Mouse (Mus musculus) hindbrain, embryonic 11.5 days (tissue): ENCODE results near the gene Ttc21b. TPM values are rescaled to one million over a fixed set of nuclear protein-coding genes. Genes with fewer than 3 reads are reported as not detected.
"Not testable (repeated sequence)": the region's sequence is repeated elsewhere in the genome, so short reads cannot be mapped to it uniquely, and the experiment has no call there.

Source experiments
- ATAC-seq: fragments of 200-750 bp; cut with Nextera tagmentation; 2 replicates; pipeline ENCODE4 v1.8.0; 2017; ENCODE audit warnings: mild to moderate bottlenecking, moderate TSS enrichment, moderate library complexity; ENCODE audit not compliant: low FRiP score
- DNase-seq: peaks from one replicate; pipeline ENCODE4 v3.0.0-alpha.2; 2015; ENCODE audit warnings: low spot score
- H3K27ac ChIP-seq: fragments of 300-500 bp; sonication (generic); 2 replicates; pipeline ENCODE4 v1.5.1; 2014; ENCODE audit warnings: mild to moderate bottlenecking, low read depth, low read length
- H3K27me3 ChIP-seq: fragments of 300-500 bp; sonication (generic); 2 replicates; pipeline ENCODE4 v1.6.1; 2014; ENCODE audit warnings: mild to moderate bottlenecking, low read length, moderate library complexity, mixed read lengths; ENCODE audit not compliant: control insufficient read depth, insufficient read depth
- H3K36me3 ChIP-seq: fragments of 300-500 bp; sonication (generic); 2 replicates; pipeline ENCODE4 v1.6.1; 2014; ENCODE audit warnings: mild to moderate bottlenecking, low read length, moderate library complexity, mixed read lengths; ENCODE audit not compliant: control insufficient read depth, insufficient read depth
- H3K4me1 ChIP-seq: fragments of 300-500 bp; sonication (generic); replicated peaks from 2 replicates; pipeline ENCODE4 v1.6.1; 2014; ENCODE audit warnings: low read length, mixed read lengths; ENCODE audit not compliant: control insufficient read depth, insufficient read depth
- H3K4me2 ChIP-seq: fragments of 300-500 bp; sonication (generic); replicated peaks from 2 replicates; pipeline ENCODE4 v1.6.1; 2014; ENCODE audit warnings: mild to moderate bottlenecking, low read depth, low read length
- H3K4me3 ChIP-seq: fragments of 300-500 bp; sonication (generic); 2 replicates; pipeline ENCODE4 v1.5.1; 2014; ENCODE audit warnings: low read depth, low read length
- H3K9ac ChIP-seq: fragments of 300-500 bp; sonication (generic); 2 replicates; pipeline ENCODE4 v1.6.1; 2014; ENCODE audit warnings: low read depth, low read length
- H3K9me3 ChIP-seq: fragments of 300-500 bp; sonication (generic); 2 replicates; pipeline ENCODE4 v1.6.1; 2016; ENCODE audit warnings: low read length; ENCODE audit not compliant: control insufficient read depth
- WGBS: fragments of 180-500 bp; shearing (Covaris S2); extraction: QIAGEN DNeasy Blood & Tissue Kit; methylation state at CpG from one replicate; pipeline ENCODE4 v1.1.7; 2014; 5-methylcytosine and 5-hydroxymethylcytosine counted together
- polyA plus RNA-seq: library from polyadenylated mRNA; unstranded; fragments of >200 nt; fragmentation: Nextera tagmentation; extraction: Ambion mirVana; gene quantifications from 2 replicates; pipeline ENCODE4 v1.2.1, GENCODE M21; 2014

Gene Ttc21b
- polyA plus RNA-seq, 1 experiment from 2014 or later, result 17.4 TPM

GRCm38 (mm10) chr2:66204218-66204617, 52.2 kb downstream of the Ttc21b start:
- 94% methylated on average over 2 of the region's 2 CpGs for WGBS
- H3K36me3 ChIP-seq, result no peaks in the 10 kb centered on the region

DNA sequence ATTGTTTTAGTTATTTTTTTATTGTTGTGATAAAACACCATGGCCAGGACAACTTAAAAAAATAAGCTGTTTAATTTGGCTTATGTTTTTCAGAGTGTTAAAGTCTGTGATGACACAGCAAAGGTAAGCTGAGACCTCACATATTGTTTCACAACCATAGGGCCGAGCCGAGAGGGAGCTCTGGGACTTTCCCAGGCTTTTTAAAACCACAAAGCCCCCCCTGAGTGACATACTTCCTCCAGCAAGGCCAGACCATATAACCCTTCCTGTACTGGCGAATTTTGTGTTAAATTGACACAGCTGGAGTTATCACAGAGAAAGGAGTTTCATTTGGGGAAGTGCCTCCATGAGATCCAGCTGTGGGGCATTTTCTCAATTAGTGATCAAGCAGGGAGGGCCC, 56.2 kb downstream of the Ttc21b start:
- Histone ChIP-seq H3K27me3 (no peaks in the 10 kb centered on the region), H3K36me3 (no peaks in the 10 kb centered on the region), H3K9me3 (no peaks in the 10 kb centered on the region), H3K4me2 (no peak overlapping the region), H3K4me1 (no peaks in the 10 kb centered on the region), H3K27ac (no peak overlapping the region), H3K4me3 (no peak overlapping the region), H3K9ac (no peak overlapping the region)
- DNase-seq, result no peak
- no peak for ATAC-seq
- 47% methylated on average over 3 of the region's 3 CpGs for WGBS

More at GRCm38 (mm10) chr2:66204218-66204617, 52.2 kb downstream of the Ttc21b start:
- Histone ChIP-seq H3K4me1 (no peaks in the 10 kb centered on the region), H3K9me3 (no peaks in the 10 kb centered on the region), H3K4me3 (no peak overlapping the region), H3K27ac (no peak overlapping the region), H3K4me2 (no peak overlapping the region), H3K27me3 (no peaks in the 10 kb centered on the region), H3K9ac (no peak overlapping the region)
- ATAC-seq (no peak), DNase-seq (no peak)

- no peak overlapping the region for H3K4me3 ChIP-seq
- ATAC-seq, result no peak
- no peaks in the 10 kb centered on the region for H3K9me3 ChIP-seq
- DNase-seq, result no peak
- no peaks in the 10 kb centered on the region for H3K27me3 ChIP-seq
- no peak overlapping the region for H3K4me2 ChIP-seq
- no peaks in the 10 kb centered on the region for H3K4me1 ChIP-seq
- H3K36me3 ChIP-seq, result no peaks in the 10 kb centered on the region
- no peak overlapping the region for H3K9ac ChIP-seq
- WGBS, result 86% methylated on average over 13 of the region's 13 CpGs
- no peak overlapping the region for H3K27ac ChIP-seq
These were observed 64.7 kb downstream of the Ttc21b start for GRCm38 (mm10) chr2:66191691-66192100.

DNA sequence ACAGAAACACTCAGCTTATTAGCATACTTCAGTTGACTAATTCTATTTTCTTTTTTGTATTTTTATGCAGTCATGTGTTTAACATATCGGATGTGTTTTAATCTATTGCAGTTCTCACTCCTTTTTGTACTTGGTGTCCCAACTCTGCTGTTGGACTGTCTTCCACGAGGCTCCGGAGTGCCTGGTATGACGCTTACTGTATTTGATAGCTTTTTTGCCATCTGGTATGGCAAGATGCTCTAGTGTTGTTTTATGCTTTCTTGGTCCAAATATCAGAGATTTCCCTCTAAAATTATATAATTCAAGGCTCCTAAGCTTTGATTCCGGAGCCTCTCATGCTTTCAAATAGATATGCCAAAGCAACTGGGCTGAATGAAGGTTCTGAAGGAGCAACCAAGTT, 66.3 kb downstream of the Ttc21b start:
- no peaks in the 10 kb centered on the region for H3K27me3 ChIP-seq
- no peaks in the 10 kb centered on the region for H3K4me1 ChIP-seq
- no peak overlapping the region for H3K4me3 ChIP-seq
- no peak for ATAC-seq
- 92% methylated on average over 5 of the region's 5 CpGs for WGBS
- DNase-seq, result no peak
- no peak overlapping the region for H3K27ac ChIP-seq
- no peak overlapping the region for H3K4me2 ChIP-seq
- H3K9ac ChIP-seq, result no peak overlapping the region
- H3K9me3 ChIP-seq, result no peaks in the 10 kb centered on the region
- no peaks in the 10 kb centered on the region for H3K36me3 ChIP-seq

- H3K4me2 ChIP-seq, DNase-seq, H3K9me3 ChIP-seq, H3K4me1 ChIP-seq, H3K27ac ChIP-seq, H3K9ac ChIP-seq, H3K36me3 ChIP-seq, ATAC-seq, H3K4me3 ChIP-seq, H3K27me3 ChIP-seq: not testable (repeated sequence)
- 96% methylated on average over 12 of the region's 12 CpGs for WGBS
These were observed 67.2 kb downstream of the Ttc21b start for GRCm38 (mm10) chr2:66189197-66189596.

GRCm38 (mm10) chr2:66187520-66187919, 68.9 kb downstream of the Ttc21b start:
- no peak overlapping the region for H3K4me3 ChIP-seq
- H3K27ac ChIP-seq, result no peak overlapping the region
- ATAC-seq (no peak), DNase-seq (no peak)
- H3K27me3 ChIP-seq, result no peaks in the 10 kb centered on the region
- WGBS, result 81% methylated on average over 6 of the region's 6 CpGs
- H3K4me1 ChIP-seq, result no peaks in the 10 kb centered on the region
- no peak overlapping the region for H3K4me2 ChIP-seq
- H3K9me3 ChIP-seq, result no peaks in the 10 kb centered on the region
- H3K9ac ChIP-seq, result no peak overlapping the region
- no peaks in the 10 kb centered on the region for H3K36me3 ChIP-seq

DNA sequence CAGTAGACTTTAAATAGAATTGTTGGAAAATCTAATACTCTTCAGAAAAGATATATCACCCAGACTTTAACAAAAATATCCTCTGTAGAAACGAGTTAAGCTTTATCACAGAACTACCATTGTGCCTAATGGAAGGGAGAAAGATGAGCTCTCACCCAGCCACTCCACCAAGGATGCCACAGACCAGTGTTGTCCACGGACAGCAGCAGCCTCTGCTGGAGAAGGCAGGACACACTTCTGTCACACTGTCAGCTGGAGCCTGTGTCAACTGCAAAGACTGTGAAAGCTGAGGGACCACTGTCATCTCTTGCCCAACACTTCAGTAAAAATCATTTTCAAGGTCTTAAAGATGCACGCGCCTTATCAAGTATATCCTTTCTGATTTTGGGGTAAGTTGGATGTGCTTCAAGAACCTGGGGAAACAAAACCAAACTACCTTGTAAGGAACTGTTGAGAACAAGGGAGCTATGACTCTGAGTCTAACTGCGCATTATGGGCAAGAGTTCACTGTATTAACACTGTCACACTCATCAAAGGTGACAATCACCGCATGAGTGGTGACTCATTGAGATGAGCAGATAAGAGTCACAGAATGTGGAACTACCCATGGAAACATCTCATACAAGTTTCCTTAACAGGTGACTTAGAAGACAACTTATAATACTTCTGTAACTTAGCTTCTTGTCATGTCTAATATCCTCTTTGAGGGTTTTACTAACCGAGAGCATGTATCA, 71.8 kb downstream of the Ttc21b start:
- H3K27ac ChIP-seq, result no peak overlapping the region
- H3K9me3 ChIP-seq, result no peaks in the 10 kb centered on the region
- no peaks in the 10 kb centered on the region for H3K27me3 ChIP-seq
- H3K9ac ChIP-seq, result no peak overlapping the region
- 86% methylated on average over 7 of the region's 7 CpGs for WGBS
- H3K4me3 ChIP-seq, result no peak overlapping the region
- peak; percentile 34 for DNase-seq
- H3K4me1 ChIP-seq, result no peaks in the 10 kb centered on the region
- no peak for ATAC-seq
- no peaks in the 10 kb centered on the region for H3K36me3 ChIP-seq
- no peak overlapping the region for H3K4me2 ChIP-seq

DNA sequence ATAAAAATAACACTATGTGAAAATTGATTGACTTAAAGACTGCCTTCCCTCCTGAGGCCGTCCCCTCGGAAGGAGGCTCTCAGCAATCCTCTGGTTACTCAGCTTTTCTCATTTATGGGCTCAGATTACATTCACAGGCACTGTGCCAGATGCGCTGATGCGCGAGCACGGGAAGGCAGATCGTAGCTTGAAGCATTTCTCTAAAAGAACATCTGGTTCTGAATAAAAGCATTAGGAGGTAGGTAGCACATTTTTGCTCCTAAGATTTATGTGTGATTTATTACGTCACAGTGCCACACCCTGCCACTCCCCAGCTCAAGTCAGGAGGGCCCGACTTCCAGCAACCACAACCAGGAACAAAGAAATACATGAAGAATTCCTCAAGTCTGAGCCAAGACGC, 76.1 kb downstream of the Ttc21b start:
- H3K36me3 ChIP-seq, result no peaks in the 10 kb centered on the region
- 41% methylated on average over 10 of the region's 10 CpGs for WGBS
- no peak overlapping the region for H3K27ac ChIP-seq
- H3K27me3 ChIP-seq, result no peaks in the 10 kb centered on the region
- DNase-seq (peak; percentile 61), ATAC-seq (no peak)
- H3K4me1 ChIP-seq, result peaks cover 4% of the 10 kb centered on the region
- H3K4me2 ChIP-seq, result no peak overlapping the region
- H3K9me3 ChIP-seq, result no peaks in the 10 kb centered on the region
- H3K4me3 ChIP-seq, result no peak overlapping the region
- H3K9ac ChIP-seq, result no peak overlapping the region

GRCm38 (mm10) chr2:66179782-66180181, 76.6 kb downstream of the Ttc21b start:
- no peak overlapping the region for H3K4me3 ChIP-seq
- no peaks in the 10 kb centered on the region for H3K36me3 ChIP-seq
- 45% methylated on average over 10 of the region's 10 CpGs for WGBS
- no peaks in the 10 kb centered on the region for H3K9me3 ChIP-seq
- ATAC-seq, result no peak
- no peak overlapping the region for H3K27ac ChIP-seq
- H3K9ac ChIP-seq, result no peak overlapping the region
- H3K4me1 ChIP-seq, result peaks cover 4% of the 10 kb centered on the region
- DNase-seq, result peak; percentile 19
- no peaks in the 10 kb centered on the region for H3K27me3 ChIP-seq
- H3K4me2 ChIP-seq, result no peak overlapping the region
